Mouse (Mus musculus) megakaryocyte, embryonic 14.5 days (primary cell): ENCODE results near the gene Tgfbr3.

ENCODE experiments used
- FLI1 ChIP-seq: IDR thresholded peaks from 2 replicates; pipeline ENCODE4 v1.6.1; 2012; ENCODE audit warnings: low read length, inconsistent platforms, mixed read lengths
- GATA1 ChIP-seq: IDR thresholded peaks from 3 replicates; pipeline ENCODE4 v1.6.1; 2012; ENCODE audit warnings: mixed read lengths, low read length, inconsistent platforms, borderline replicate concordance

GRCm38 (mm10) chr5:107229037-107229436 is 60.4 kb downstream of the Tgfbr3 start:
- TF ChIP-seq GATA1 (no peak), FLI1 (no peak)
